Mouse (Mus musculus): ENCODE results near the gene Per3. TPM values are rescaled to one million over a fixed set of nuclear protein-coding genes. Genes with fewer than 3 reads are reported as not detected.

Per3 gene
- total and polyA plus RNA-seq, 2 experiments from 2014 or later, result 3.0 to 6.9 TPM

DNA sequence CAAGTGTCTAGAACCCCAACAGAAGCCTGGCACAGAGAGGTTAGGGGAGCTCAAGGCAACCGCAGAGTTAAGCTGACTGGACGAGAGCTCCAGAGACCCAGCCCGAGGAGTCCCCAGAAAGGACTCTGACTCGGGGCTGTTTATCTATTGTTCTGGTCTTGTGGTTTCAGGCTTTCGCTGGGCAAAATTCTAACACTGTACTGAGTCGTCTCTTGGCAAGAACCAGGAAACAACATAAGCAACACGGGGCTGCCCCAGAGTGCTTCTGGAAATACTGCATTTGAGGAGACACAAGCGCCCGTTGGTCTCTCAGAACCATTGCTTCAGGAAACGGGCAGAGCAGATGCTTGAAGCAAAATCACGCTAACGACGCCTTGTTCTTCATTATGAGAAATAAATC lies 43.1 kb downstream of the Per3 start:
- 55% methylated on average over 13 of the region's 13 CpGs for WGBS
- TF ChIP-seq CTCF (IDR thresholded peaks at IDR 0.05; ENCODE audit: low read depth), result no peak

GRCm38 (mm10) chr4:150998626-150999025 lies 45.8 kb downstream of the Per3 start:
- Histone ChIP-seq H3K9ac (no peak overlapping the region), H3K27ac (ENCODE audit: low read depth, low read length) (no peak overlapping the region), H3K4me2 (ENCODE audit: low read depth) (no peak overlapping the region), H3K4me3 (ENCODE audit: low read depth, low read length) (no peak overlapping the region), H3K27me3 (ENCODE audit: insufficient read depth, low read length) (no peaks in the 10 kb centered on the region), H3K9me3 (ENCODE audit: low read length) (no peaks in the 10 kb centered on the region), H3K36me3 (ENCODE audit: insufficient read depth) (no peaks in the 10 kb centered on the region), H3K4me1 (ENCODE audit: insufficient read depth) (no peaks in the 10 kb centered on the region)
- DNase-seq (no peak), ATAC-seq (no peak)
- WGBS, result 96% methylated on average over 9 of the region's 9 CpGs
- TF ChIP-seq CTCF (IDR thresholded peaks at IDR 0.05; ENCODE audit: low read depth), result no peak

More for the DNA sequence above, 43.1 kb downstream of the Per3 start:
- Histone ChIP-seq H3K27ac (ENCODE audit: low read depth, low read length) (no peak overlapping the region), H3K4me2 (ENCODE audit: low read depth) (no peak overlapping the region), H3K4me1 (ENCODE audit: insufficient read depth) (no peaks in the 10 kb centered on the region), H3K4me3 (ENCODE audit: low read depth, low read length) (no peak overlapping the region), H3K36me3 (ENCODE audit: insufficient read depth) (no peaks in the 10 kb centered on the region), H3K9me3 (ENCODE audit: low read length) (no peaks in the 10 kb centered on the region), H3K9ac (no peak overlapping the region), H3K27me3 (ENCODE audit: insufficient read depth, low read length) (no peaks in the 10 kb centered on the region)
- ATAC-seq (no peak), DNase-seq (no peak)

DNA sequence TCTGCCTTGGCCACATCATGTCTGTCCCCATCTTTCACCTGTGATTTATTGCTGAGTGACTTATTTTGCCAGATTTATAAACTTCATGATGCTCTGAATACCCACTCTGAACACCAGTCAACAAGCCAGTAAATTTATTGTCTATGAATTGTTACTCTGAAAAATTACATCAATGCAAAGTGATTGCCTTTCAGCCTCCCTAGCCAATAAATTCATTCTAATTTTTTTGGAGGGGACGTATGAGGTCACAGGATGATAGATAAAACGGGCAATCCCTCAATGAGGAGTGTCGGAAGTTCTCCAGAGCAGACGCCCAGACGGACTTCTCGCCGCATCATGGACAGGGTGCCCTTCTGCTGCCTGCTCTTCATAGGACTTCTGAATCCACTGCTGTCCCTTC lies 47.7 kb downstream of the Per3 start, which contains the start of gene Uts2:
TSS of gene Uts2 (plus strand) at position 301 of the 400 bp plus-strand sequence.
- Histone ChIP-seq H3K27me3 (ENCODE audit: insufficient read depth, low read length) (no peaks in the 10 kb centered on the region), H3K27ac (ENCODE audit: low read depth, low read length) (no peak within 1 kb of the TSS), H3K4me1 (ENCODE audit: insufficient read depth) (no peaks in the 10 kb centered on the region), H3K9me3 (ENCODE audit: low read length) (no peaks in the 10 kb centered on the region), H3K36me3 (ENCODE audit: insufficient read depth) (no peaks in the 10 kb centered on the region), H3K4me3 (ENCODE audit: low read depth, low read length) (no peak within 1 kb of the TSS), H3K9ac (no peak within 1 kb of the TSS), H3K4me2 (ENCODE audit: low read depth) (no peak within 1 kb of the TSS)
- WGBS, result 91% methylated on average over 7 of the region's 7 CpGs
- no peak for TF ChIP-seq CTCF (IDR thresholded peaks at IDR 0.05; ENCODE audit: low read depth)
- no peak for DNase-seq
- ATAC-seq, result no peak

DNA sequence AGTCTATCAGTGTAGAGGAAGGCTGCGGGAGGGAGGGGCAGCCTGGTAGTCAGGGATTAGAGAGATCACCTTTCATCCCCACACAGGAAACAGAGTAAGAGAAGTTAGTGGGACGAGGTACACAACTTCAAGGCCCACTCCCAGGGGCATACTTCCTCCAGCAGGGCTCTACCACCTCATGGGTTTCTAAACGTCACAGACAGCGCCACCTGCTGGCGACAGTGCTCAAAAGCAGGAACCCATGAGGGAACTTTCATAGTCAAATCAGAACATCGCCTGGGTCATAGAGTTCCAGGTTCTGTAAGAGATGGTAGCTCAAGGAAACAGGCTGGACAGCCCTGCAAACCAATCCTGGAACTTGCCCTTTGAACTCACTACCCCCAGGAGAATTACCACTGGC lies 54.3 kb downstream of the Per3 start:
- no peaks in the 10 kb centered on the region for H3K36me3 ChIP-seq (ENCODE audit: insufficient read depth)
- DNase-seq (no peak), ATAC-seq (no peak)
- peak; percentile 46 for TF ChIP-seq CTCF (IDR thresholded peaks at IDR 0.05; ENCODE audit: low read depth)
- H3K4me3 ChIP-seq (ENCODE audit: low read depth, low read length), result no peak overlapping the region
- H3K9me3 ChIP-seq (ENCODE audit: low read length), result no peaks in the 10 kb centered on the region
- no peaks in the 10 kb centered on the region for H3K27me3 ChIP-seq (ENCODE audit: insufficient read depth, low read length)
- no peak overlapping the region for H3K4me2 ChIP-seq (ENCODE audit: low read depth)
- 55% methylated on average over 6 of the region's 6 CpGs for WGBS
- H3K9ac ChIP-seq, result no peak overlapping the region
- H3K4me1 ChIP-seq (ENCODE audit: insufficient read depth), result no peaks in the 10 kb centered on the region
- H3K27ac ChIP-seq (ENCODE audit: low read depth, low read length), result no peak overlapping the region

- no peak overlapping the region for H3K4me3 ChIP-seq (ENCODE audit: low read depth, low read length)
- H3K4me2 ChIP-seq (ENCODE audit: low read depth), result no peak overlapping the region
- no peak for DNase-seq
- H3K27ac ChIP-seq (ENCODE audit: low read depth, low read length), result no peak overlapping the region
- WGBS, result 84% methylated on average over 5 of the region's 5 CpGs
- no peaks in the 10 kb centered on the region for H3K4me1 ChIP-seq (ENCODE audit: insufficient read depth)
- H3K9me3 ChIP-seq (ENCODE audit: low read length), result no peaks in the 10 kb centered on the region
- H3K36me3 ChIP-seq (ENCODE audit: insufficient read depth), result no peaks in the 10 kb centered on the region
- ATAC-seq, result no peak
- H3K9ac ChIP-seq, result no peak overlapping the region
- no peak for TF ChIP-seq CTCF (IDR thresholded peaks at IDR 0.05; ENCODE audit: low read depth)
- H3K27me3 ChIP-seq (ENCODE audit: insufficient read depth, low read length), result no peaks in the 10 kb centered on the region
Observed at GRCm38 (mm10) chr4:150980153-150980552, 64.3 kb downstream of the Per3 start.

DNA sequence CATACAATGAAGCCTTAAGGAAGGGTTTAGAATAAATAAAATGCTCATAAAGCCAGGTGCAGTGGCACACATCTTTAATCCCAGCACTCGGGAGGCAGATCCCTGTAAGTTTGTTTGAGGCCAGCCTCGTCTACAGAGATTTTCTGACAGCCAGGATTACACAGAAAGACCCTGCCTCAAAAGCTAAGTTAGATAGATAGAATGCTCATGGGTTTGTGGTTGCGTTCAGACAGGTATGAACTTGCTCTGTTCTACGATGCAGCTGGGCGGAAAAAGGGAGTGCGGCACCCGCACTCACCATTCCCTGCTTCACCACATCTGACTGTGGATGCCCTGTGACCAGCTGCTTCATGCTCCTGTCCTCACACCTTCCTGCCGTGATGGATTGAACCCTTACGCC lies 65.0 kb downstream of the Per3 start:
- Histone ChIP-seq H3K4me1 (ENCODE audit: insufficient read depth) (no peaks in the 10 kb centered on the region), H3K9ac (no peak overlapping the region), H3K4me2 (ENCODE audit: low read depth) (no peak overlapping the region), H3K9me3 (ENCODE audit: low read length) (no peaks in the 10 kb centered on the region), H3K27ac (ENCODE audit: low read depth, low read length) (no peak overlapping the region), H3K36me3 (ENCODE audit: insufficient read depth) (no peaks in the 10 kb centered on the region), H3K27me3 (ENCODE audit: insufficient read depth, low read length) (no peaks in the 10 kb centered on the region), H3K4me3 (ENCODE audit: low read depth, low read length) (no peak overlapping the region)
- DNase-seq, result no peak
- ATAC-seq, result no peak
- WGBS, result 80% methylated on average over 9 of the region's 9 CpGs
- TF ChIP-seq CTCF (IDR thresholded peaks at IDR 0.05; ENCODE audit: low read depth), result no peak

DNA sequence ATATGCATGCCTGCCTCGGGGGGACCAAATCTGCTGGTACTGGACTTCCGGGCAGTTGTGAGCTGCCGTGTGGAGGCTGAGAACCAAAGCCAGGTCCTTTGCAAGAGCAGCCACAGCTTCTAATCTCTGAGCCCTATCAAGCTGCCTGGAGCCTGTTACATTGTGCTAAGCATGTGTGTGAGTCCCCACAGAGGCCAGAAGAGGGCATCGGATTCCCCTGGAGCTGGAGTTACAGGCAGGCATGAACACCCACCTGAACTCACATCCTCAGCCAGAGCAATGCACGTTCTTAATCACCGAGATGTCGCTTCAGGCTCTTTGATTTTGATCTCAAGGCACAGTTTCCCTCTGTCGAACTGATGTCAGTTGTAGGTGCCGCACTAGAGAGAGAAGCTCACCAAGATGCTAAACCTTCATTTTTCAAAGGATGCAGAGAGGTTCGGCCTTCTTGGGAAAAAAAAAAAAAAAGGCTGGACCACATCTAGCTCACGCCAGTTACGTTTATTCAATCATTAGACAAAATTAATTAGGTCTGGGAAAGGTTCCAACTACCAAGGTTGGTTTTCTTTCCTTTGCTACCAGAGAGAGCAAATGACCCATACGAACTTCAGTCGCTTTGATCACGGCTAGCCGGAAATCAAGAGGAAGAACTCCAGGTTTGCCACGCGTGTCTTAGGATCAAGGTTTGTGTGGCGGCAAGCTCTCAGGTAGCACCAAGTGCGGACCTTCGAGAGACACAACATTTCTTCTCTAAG lies 66.1 kb downstream of the Per3 start:
- WGBS, result 68% methylated on average over 21 of the region's 21 CpGs
- no peak for ATAC-seq
- Histone ChIP-seq H3K4me1 (ENCODE audit: insufficient read depth) (no peaks in the 10 kb centered on the region), H3K4me2 (ENCODE audit: low read depth) (no peak overlapping the region), H3K4me3 (ENCODE audit: low read depth, low read length) (no peak overlapping the region), H3K9ac (no peak overlapping the region), H3K27me3 (ENCODE audit: insufficient read depth, low read length) (no peaks in the 10 kb centered on the region), H3K27ac (ENCODE audit: low read depth, low read length) (no peak overlapping the region), H3K9me3 (ENCODE audit: low read length) (no peaks in the 10 kb centered on the region), H3K36me3 (ENCODE audit: insufficient read depth) (no peaks in the 10 kb centered on the region)
- no peak for TF ChIP-seq CTCF (IDR thresholded peaks at IDR 0.05; ENCODE audit: low read depth)
- no peak for DNase-seq
